Comparison of ENCODE assay signal across 26 mouse cellular contexts in genomic region chr11:102541471-102541870, GRCm38 (mm10). TPM values are rescaled to one million over a fixed set of nuclear protein-coding genes. Genes with fewer than 3 reads are reported as not detected.
DNase-seq lines count a peak whose midpoint lies in the region; ATAC-seq and TF ChIP-seq lines count a peak whose summit lies in the region.
"Had no signal": no experiment of that assay in that cellular context is flagged by ENCODE, and none has a peak within 500 bp of the region (broad histone marks: within the 10 kb centered on the region; RNA-seq: fewer than 3 reads in every experiment).

No protein-coding gene starts in this region.

- no peak for TF ChIP-seq CTCF in liver, adult 2 months (IDR thresholded peaks at IDR 0.05; ENCODE audit: low read depth, low read length)
- no peak for TF ChIP-seq CTCF in liver, postnatal 0 days (IDR thresholded peaks at IDR 0.05; ENCODE audit: low read depth)
- TF ChIP-seq CTCF in small intestine, adult 2 months (IDR thresholded peaks at IDR 0.05; ENCODE audit: extremely low read depth, insufficient read length, insufficient replicate concordance, low read depth, low read length), result peak; percentile 11; the same call in 1 of the 2 replicates

- peaks cover 7% of the 10 kb centered on the region for H3K36me3 ChIP-seq in liver, adult 2 months (ENCODE audit: control insufficient read depth, insufficient read depth, low read length)
- peaks cover 17% of the 10 kb centered on the region for H3K36me3 ChIP-seq in liver, postnatal 0 days (replicated peaks; ENCODE audit: insufficient read depth, low read length)
- peaks cover 8% of the 10 kb centered on the region; the same call in 1 of the 2 replicates for H3K36me3 ChIP-seq in small intestine, adult 2 months (ENCODE audit: control insufficient read depth, insufficient read depth, low read length)

- intact Hi-C loops in heart, postnatal 14 days (cut with DNase I), result no loop called here

- H3K4me2 ChIP-seq in liver, postnatal 0 days (ENCODE audit: low read depth, low read length), result no peak overlapping the region
- H3K4me2 ChIP-seq: embryonic facial prominence, embryonic 15.5 days; hindbrain, embryonic 13.5 days had no signal

- no peak overlapping the region for H3K9ac ChIP-seq in liver, adult 2 months (ENCODE audit: low read depth, low read length)
- H3K9ac ChIP-seq in liver, postnatal 0 days (replicated peaks), result no peak overlapping the region
- H3K9ac ChIP-seq: embryonic facial prominence, embryonic 15.5 days; hindbrain, embryonic 13.5 days had no signal

- no peaks in the 10 kb centered on the region for H3K27me3 ChIP-seq in liver, adult 2 months (ENCODE audit: control insufficient read depth, insufficient read depth, low read length)
- no peaks in the 10 kb centered on the region for H3K27me3 ChIP-seq in liver, postnatal 0 days (ENCODE audit: insufficient read depth, low read length)
- no peaks in the 10 kb centered on the region for H3K27me3 ChIP-seq in small intestine, adult 2 months (ENCODE audit: control insufficient read depth, insufficient read depth, low read length)
- H3K27me3 ChIP-seq: embryonic facial prominence, embryonic 15.5 days; hindbrain, embryonic 13.5 days had no signal

- 44% methylated on average over 5 of the region's 5 CpGs for WGBS in liver, adult 2 months
- 89% methylated on average over 5 of the region's 5 CpGs for WGBS in liver, postnatal 0 days (ENCODE audit: insufficient replicate concordance)
- WGBS in small intestine, adult 2 months, result 53% methylated on average over 5 of the region's 5 CpGs

- H3K4me1 ChIP-seq in liver, adult 2 months (ENCODE audit: control insufficient read depth, insufficient read depth, low read length), result peaks cover 19% of the 10 kb centered on the region
- peaks cover 5% of the 10 kb centered on the region; the same call in 1 of the 2 replicates for H3K4me1 ChIP-seq in liver, postnatal 0 days (ENCODE audit: insufficient read depth)
- H3K4me1 ChIP-seq in small intestine, adult 2 months (ENCODE audit: control insufficient read depth, insufficient read depth, insufficient read length, low read length), result peaks cover 15% of the 10 kb centered on the region; the same call in 1 of the 2 replicates
- H3K4me1 ChIP-seq: hindbrain, embryonic 13.5 days had no signal

- 0 out of 2 replicates have a peak overlapping the region, but pooled peaks have one; percentile 14 for H3K27ac ChIP-seq in liver, adult 2 months (replicated peaks; ENCODE audit: insufficient read depth, low read depth, low read length)
- H3K27ac ChIP-seq in liver, postnatal 0 days (ENCODE audit: low read depth), result no peak overlapping the region
- peak overlapping the region; percentile 6; the same call in 1 of the 2 replicates for H3K27ac ChIP-seq in small intestine, adult 2 months (ENCODE audit: insufficient read depth, low read depth, low read length)
- H3K27ac ChIP-seq: embryonic facial prominence, embryonic 15.5 days; forebrain, embryonic 10.5 days; heart, embryonic 10.5 days; hindbrain, embryonic 13.5 days; hindbrain, postnatal 0 days had no signal

- H3K4me3 ChIP-seq in liver, adult 2 months (ENCODE audit: insufficient read depth, low read depth, low read length), result no peak overlapping the region
- H3K4me3 ChIP-seq in liver, postnatal 0 days (ENCODE audit: low read depth, low read length), result no peak overlapping the region
- H3K4me3 ChIP-seq in small intestine, adult 2 months (ENCODE audit: low read depth, low read length), result no peak overlapping the region
- H3K4me3 ChIP-seq: embryonic facial prominence, embryonic 15.5 days; erythroblast, embryonic 14.5 days; forebrain, embryonic 10.5 days; heart, embryonic 10.5 days; hindbrain, embryonic 13.5 days had no signal

- TF ChIP-seq POLR2A in liver, adult 2 months (IDR thresholded peaks at IDR 0.05; ENCODE audit: extremely low read depth, insufficient read depth, low read length), result no peak
- TF ChIP-seq POLR2A in small intestine, adult 2 months (IDR thresholded peaks at IDR 0.05; ENCODE audit: low read depth, low read length), result no peak

- peak; percentile 49 to 79 for DNase-seq in adrenal gland, adult (ENCODE audit: inconsistent age in 2 of 2, low spot score in 1 of 2)
- DNase-seq in adrenal gland, postnatal 4 days (ENCODE audit: low spot score in 2 of 2), result no peak
- DNase-seq in liver, adult 2 months (ENCODE audit: extremely low read depth, low read depth, low spot score), result peak; percentile 85
- no peak for DNase-seq in liver, postnatal 0 days
- DNase-seq in urinary bladder, postnatal 14 days (ENCODE audit: low spot score), result peak; percentile 22
- no peak for DNase-seq in urinary bladder, postnatal 10 days (ENCODE audit: low spot score)
- DNase-seq in heart, postnatal 14 days, result no peak
- DNase-seq: B cell, adult 2 months; cerebellum, adult 8-10 months; cerebellum, postnatal 14 days; embryo, embryonic 11 days; gastrocnemius, postnatal 25 days; heart, adult 11 months; heart, postnatal 10 days had no signal

- H3K9me3 ChIP-seq in liver, postnatal 0 days (ENCODE audit: low read length), result no peaks in the 10 kb centered on the region
- H3K9me3 ChIP-seq: embryonic facial prominence, embryonic 15.5 days; forebrain, embryonic 10.5 days; G1E; heart, embryonic 10.5 days; hindbrain, embryonic 13.5 days had no signal

- peaks cover 30% of the 10 kb centered on the region for H3K79me2 ChIP-seq in liver, adult 2 months (ENCODE audit: control insufficient read depth, insufficient read depth, low read length)

- ATAC-seq in liver, postnatal 0 days, result no peak
- ATAC-seq: CD4-positive, CD25-positive, alpha-beta regulatory T cell, adult 4 months; forebrain, embryonic 14.5 days; hindbrain, postnatal 0 days had no signal

- no peak for TF ChIP-seq EP300 in liver, postnatal 0 days (IDR thresholded peaks at IDR 0.05; ENCODE audit: low read depth)

RNA-seq across cellular contexts. Expression of gene Gpatch8, which starts 14.7 kb away (rescaled TPM):
- 10 to 100 TPM; 41.5 to 45.8 TPM for total RNA-seq in adrenal gland, postnatal 4 days (2021)
- 9.2 TPM in 2 replicates for total RNA-seq in liver, adult 2 months (2014; rRNA removed)
- 5.1 and 6.0 TPM in 2 replicates for polyA plus RNA-seq in liver, adult 2 months (2012; rRNA removed)
- 11.1 and 12.2 TPM in 2 replicates for polyA plus RNA-seq in liver, postnatal 0 days (2015; fragmentation: Nextera tagmentation; extraction: Ambion mirVana)
- polyA plus RNA-seq in small intestine, adult 2 months (2012; rRNA removed), result 8.2 and 26.3 TPM in 2 replicates
- 10 to 100 TPM; 24.7 to 25.7 TPM for total RNA-seq in heart, postnatal 14 days (2021)

RNA-seq across cellular contexts. Expression of gene Gm11627, which starts 37.8 kb away (rescaled TPM):
- total RNA-seq in adrenal gland, postnatal 4 days (2021), result 1 to 10 TPM; 1.4 to 1.9 TPM
- not detected in 2 replicates for total RNA-seq in liver, adult 2 months (2014; rRNA removed)
- polyA plus RNA-seq in liver, adult 2 months (2012; rRNA removed), result not detected in 2 replicates
- polyA plus RNA-seq in liver, postnatal 0 days (2015; fragmentation: Nextera tagmentation; extraction: Ambion mirVana), result not detected in 2 replicates
- 0.42 and 0.51 TPM in 2 replicates for polyA plus RNA-seq in small intestine, adult 2 months (2012; rRNA removed)
- total RNA-seq in heart, postnatal 14 days (2021), result 1 to 10 TPM in 1 of 2 experiments, under 1 TPM in 1; 0.69 to 1.8 TPM
- total RNA-seq: common myeloid progenitor, adult 5-6 weeks; G1E; hematopoietic stem cell, adult 5-6 weeks; hindbrain, postnatal 0 days had no signal
- polyA plus RNA-seq: CD4-positive, CD25-positive, alpha-beta regulatory T cell, adult 4 months; erythroblast, embryonic 14.5 days; G1E had no signal

Comparison
In these comparisons a context has a peak if more than half of its experiments do, and no peak if none do; other contexts are left out.
1. DNase-seq: peak in adrenal gland, adult (2 of 2), liver, adult 2 months (single experiment) and urinary bladder, postnatal 14 days (single experiment); none in adrenal gland, postnatal 4 days (0 of 2), liver, postnatal 0 days (single experiment), urinary bladder, postnatal 10 days (single experiment) and heart, postnatal 14 days (0 of 2).